Mouse (Mus musculus): ENCODE measurements around the gene Gabra6. TPM values are rescaled to one million over a fixed set of nuclear protein-coding genes. Genes with fewer than 3 reads are reported as not detected.

Gene Gabra6
- total RNA-seq (2015; ENCODE audit: low replicate concordance) (not detected in 2 replicates), total RNA-seq (2017; ENCODE audit: low replicate concordance) (not detected in 2 replicates)

DNA sequence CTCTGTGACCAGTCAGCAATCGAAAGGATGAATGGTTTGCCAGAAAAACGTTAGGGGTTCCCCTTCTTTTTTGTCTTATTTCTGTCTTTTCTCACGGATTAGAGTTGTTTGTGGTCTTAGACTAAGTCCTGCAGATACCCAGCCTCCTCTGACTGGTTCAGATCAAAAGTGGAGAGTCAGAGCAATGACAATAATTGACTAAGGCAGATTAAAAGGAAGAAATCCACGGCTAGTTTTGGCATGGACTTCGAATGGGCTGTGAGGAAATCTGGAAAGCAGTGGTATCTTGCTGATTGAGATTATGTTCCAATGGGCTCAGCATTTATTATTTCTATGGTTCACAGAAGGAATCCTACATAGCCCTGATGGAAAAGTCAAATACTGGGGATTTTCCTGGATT lies at the start of gene Gabra6:
Gene Gabra6, minus strand, starts transcription at position 191 of the 400 bp plus-strand sequence.
- no peak for ATAC-seq (replicated peaks; ENCODE audit: low FRiP score, poor library complexity, severe bottlenecking)

DNA sequence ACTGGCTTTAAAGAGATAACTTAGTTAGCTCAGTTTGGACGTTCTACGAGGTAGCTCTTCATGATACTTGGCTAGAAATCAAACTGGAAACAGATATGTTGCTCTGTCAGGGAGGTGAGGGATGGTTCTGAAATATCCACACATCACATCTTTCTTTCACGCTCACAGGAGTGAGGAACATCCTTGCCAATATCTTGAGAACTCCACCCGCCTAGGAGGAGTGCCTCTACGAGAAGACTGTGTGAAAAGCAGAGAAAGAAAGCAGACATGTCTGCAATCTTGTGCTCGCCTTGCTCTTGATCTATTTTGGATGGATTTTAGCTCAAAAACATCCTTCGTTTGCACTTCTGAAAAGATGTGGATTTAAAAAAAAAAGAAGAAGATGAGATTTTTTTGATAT lies 44.7 kb upstream of the Gabra6 start:
- no peak for ATAC-seq (replicated peaks; ENCODE audit: low FRiP score, poor library complexity, severe bottlenecking)

DNA sequence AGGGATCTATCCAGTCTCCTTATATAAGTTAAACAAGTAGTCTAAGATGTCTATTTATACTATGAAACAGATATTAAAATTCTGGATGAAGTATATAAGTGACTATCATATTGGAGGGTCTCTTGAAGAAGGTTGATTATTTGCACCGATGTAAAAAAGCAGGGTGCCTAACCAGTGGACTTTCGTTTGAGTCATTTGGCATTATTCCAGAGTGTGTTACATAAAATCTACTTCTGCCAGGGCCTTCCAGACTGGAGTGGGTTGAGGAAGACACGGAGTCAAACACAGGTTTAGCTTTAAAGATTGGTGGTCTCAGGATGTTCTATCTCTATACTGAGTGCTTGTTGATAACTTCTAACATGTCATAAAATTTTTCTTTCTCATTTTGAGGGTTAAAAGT lies 11.2 kb upstream of the Gabra6 start:
- ATAC-seq (replicated peaks; ENCODE audit: low FRiP score, poor library complexity, severe bottlenecking), result no peak

DNA sequence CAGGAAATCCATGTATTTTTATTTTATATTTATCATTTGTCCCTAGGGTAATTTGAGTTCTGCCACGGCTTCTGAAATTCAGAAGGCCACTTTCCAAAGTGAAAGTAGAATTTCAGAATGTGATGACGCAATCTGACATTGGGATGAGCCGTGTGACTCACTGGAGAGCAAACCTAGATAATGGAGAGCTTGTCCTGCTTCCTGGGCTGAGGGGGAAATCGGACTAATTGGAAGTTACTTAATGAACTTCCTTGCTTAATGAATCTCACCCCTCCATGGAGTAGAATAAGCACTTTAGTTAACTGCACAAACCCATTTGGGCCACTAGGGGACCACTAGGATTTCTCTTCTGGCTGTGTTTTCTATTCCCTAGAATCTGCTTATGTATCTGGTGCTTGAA lies 5.4 kb upstream of the Gabra6 start:
- ATAC-seq (replicated peaks; ENCODE audit: low FRiP score, poor library complexity, severe bottlenecking), result no peak

DNA sequence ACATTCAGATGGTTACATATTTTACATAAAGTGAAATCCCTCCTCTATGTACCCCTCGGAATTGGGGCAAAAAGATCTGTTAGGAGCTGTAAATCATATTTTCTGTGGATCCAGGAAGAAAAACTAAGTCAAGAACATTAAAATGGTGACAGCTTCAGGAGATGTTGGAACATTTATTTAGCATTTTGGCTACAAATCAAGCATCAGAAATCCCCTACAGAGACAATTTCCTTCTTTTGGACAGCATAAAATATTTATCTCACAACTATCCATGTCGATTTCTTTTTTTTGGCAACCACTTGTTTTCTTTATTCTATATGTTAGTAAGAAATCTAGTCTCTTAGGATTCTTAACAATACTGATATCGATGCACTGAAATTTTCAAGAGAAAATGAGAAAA lies 688 bp upstream of the Gabra6 start:
- no peak for ATAC-seq (replicated peaks; ENCODE audit: low FRiP score, poor library complexity, severe bottlenecking)

DNA sequence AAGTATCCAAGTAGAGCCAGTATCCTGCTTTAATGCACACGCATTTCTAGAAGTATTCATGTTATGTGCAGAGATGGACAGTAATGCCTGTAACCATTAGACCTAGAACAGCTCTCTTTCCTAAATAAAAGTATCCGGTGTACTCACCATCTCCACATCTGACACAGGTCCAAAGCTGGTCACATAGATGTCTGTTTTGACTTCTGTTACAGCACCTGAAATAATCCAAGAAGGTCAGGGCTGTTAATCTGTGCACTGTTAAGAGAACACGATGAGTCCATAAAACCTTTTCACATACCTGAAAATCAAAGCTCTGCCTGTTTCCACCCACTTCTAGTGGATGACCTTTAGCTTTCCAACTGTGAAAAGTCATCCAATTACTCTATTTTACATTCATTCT lies 1.4 kb downstream of the Gabra6 start:
- ATAC-seq (replicated peaks; ENCODE audit: low FRiP score, poor library complexity, severe bottlenecking), result no peak

DNA sequence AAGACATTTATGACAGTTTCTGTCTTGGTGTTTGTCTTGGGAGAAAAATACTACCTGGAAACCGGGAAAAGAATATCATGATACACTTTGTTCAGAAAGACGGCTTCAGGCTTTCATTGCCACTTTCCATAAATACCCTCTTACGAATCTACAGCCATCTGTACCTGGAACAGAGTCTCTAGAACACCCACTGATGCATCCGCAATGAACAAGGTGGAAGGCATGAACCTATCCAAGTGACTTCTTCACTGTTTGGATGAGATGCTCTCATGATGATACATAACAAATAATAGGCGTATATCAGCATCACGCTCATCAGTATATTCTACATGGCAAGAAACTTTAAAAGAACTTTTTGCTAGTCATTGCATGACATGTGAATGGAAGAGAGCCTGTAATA lies 1.8 kb downstream of the Gabra6 start:
- ATAC-seq (replicated peaks; ENCODE audit: low FRiP score, poor library complexity, severe bottlenecking), result no peak

DNA sequence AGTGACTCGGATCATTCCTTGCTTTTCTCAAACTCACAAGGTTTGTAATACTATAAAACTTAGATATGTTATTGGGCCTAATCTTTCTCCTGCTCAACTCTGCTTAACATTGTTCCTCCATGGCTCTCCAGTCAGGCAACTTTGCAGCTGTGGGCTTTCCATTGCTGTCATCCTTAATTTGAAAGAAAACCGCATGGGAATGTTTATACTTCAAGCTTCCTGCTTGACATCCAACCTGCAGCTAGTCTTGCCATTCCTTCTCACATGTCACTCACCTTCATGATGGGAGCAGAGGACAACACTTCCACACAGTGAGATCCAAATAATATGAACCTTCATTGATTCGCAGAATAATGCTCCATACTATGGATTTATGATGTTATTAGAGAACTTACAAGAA lies 2.9 kb downstream of the Gabra6 start:
- no peak for ATAC-seq (replicated peaks; ENCODE audit: low FRiP score, poor library complexity, severe bottlenecking)

DNA sequence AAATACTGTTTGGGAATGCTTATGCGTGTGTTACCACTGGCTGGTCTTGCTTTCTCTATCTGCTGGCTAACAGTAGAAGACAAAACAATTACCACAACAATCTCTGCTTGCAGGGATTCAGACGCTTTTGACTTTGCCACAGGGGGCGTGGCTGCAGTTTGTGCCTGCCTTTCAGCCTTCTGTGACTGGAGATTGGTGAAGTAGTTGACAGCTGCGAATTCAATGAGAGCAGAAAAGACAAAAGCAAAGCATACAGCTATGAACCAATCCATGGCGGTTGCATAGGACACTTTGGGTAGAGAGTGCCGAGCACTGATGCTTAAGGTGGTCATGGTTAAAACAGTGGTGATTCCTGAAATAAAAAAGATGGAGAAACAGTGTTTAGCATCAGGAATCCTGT lies 6.0 kb downstream of the Gabra6 start:
- no peak for ATAC-seq (replicated peaks; ENCODE audit: low FRiP score, poor library complexity, severe bottlenecking)

DNA sequence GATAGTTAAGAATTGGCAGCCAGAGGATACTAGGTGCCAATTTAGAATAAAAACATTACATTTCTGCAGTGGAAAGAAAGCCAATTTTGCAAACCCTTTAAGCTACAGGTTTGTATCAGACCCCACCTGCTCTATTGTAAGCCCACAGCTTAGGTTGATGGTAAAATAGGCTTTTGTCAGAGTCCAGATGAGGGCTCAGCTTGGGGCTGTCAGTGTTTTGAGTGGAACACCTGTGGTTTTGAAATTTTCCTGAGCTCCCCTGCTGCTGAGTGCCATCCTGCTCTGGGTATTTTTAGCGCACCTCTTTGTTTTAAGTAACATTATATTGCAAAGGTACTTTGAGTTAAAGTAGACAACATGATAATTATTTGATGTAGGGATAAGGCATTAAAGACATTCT lies 10.0 kb downstream of the Gabra6 start:
- no peak for ATAC-seq (replicated peaks; ENCODE audit: low FRiP score, poor library complexity, severe bottlenecking)

DNA sequence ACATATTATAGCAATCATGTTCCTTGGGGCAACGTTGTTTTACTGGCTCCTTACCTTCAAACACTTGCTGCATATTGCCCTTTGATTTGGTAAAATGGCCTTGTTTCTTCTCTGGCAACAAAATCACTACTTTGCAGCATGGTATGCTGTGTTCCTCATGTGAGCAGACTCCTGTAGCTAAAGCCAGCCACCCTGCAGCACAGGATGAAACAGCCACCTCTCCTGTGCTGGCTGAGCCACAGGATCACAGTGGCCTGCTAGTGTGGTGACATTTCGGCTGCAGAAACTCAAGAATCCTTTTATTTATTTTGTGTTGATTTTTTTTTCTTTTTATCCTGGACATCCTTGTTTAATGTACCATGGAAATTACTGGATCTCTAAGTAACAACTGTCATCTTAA lies 11.8 kb downstream of the Gabra6 start:
- ATAC-seq (replicated peaks; ENCODE audit: low FRiP score, poor library complexity, severe bottlenecking), result no peak

DNA sequence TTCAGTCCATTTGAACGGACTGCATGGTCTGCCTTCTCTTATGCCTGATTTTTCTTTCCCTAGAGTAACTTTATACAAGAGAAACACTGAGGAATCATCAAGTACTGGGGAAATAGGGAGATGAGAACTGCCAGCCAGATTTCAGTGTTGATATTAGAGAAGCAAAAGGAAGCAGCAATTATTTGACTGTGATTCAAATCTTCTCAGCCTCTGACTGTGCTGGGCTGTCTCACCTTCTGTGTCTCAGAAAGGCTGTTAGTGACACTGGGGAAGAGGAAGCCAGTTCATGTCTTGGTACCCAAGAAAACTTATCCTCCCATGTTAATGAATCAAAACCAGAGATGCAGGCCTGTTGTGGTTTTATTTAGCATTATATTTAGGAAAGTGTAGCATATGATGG lies 14.8 kb downstream of the Gabra6 start:
- no peak for ATAC-seq (replicated peaks; ENCODE audit: low FRiP score, poor library complexity, severe bottlenecking)

DNA sequence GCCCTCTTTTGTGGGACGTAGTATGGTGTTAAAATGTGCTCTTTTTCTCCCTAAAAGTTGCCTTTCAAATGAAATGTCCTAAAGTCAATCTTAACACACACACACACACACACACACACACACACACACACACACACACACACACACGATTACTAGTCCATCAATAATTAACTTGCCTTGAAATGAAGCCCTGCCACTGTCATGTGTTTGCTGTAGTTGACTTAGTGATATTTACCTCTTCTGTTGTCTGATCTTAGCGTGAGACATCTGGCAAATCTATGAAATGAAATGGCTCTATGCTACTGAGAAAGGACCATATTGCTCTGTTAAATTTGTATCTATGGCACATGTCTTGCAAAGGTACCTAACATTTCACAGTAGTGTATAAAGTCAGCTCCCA lies 61.9 kb downstream of the Gabra6 start:
- ATAC-seq (replicated peaks; ENCODE audit: low FRiP score, poor library complexity, severe bottlenecking), result no peak

Other genes starting within 250 kb of the Gabra6 start
- gene Gabra1, start 138.1 kb downstream of the Gabra6 start, total RNA-seq (2015; ENCODE audit: low replicate concordance), result not detected in 2 replicates
- not detected in 2 replicates for gene Gabra1, start 138.1 kb downstream of the Gabra6 start, total RNA-seq (2017; ENCODE audit: low replicate concordance)
- not detected in 2 replicates for gene Gabrb2, start 98.7 kb upstream of the Gabra6 start, total RNA-seq (2015; ENCODE audit: low replicate concordance)
- gene Gabrb2, start 98.7 kb upstream of the Gabra6 start, total RNA-seq (2017; ENCODE audit: low replicate concordance), result not detected in 2 replicates

Data from erythroid progenitor cell, adult 5-6 weeks (primary cell).